Mouse (Mus musculus) G1E (cell line): ENCODE measurements around the gene Iqck. TPM values are rescaled to one million over a fixed set of nuclear protein-coding genes. Genes with fewer than 3 reads are reported as not detected.

Source experiments
- ATAC-seq: 2 replicates; pipeline ENCODE4 v1.8.0; 2016; ENCODE audit warnings: mild to moderate bottlenecking; ENCODE audit not compliant: insufficient number of reproducible peaks, poor library complexity, low FRiP score, severe bottlenecking; ENCODE audit errors: extremely low read depth
- DNase-seq: peaks from one replicate; pipeline ENCODE4 v3.0.0; 2012; ENCODE audit warnings: low spot score
- H3K27me3 ChIP-seq: 2 replicates; pipeline ENCODE4 v1.6.1; 2012; ENCODE audit warnings: mild to moderate bottlenecking, low read length, inconsistent platforms; ENCODE audit not compliant: insufficient read depth
- H3K36me3 ChIP-seq: replicated peaks from 2 replicates; pipeline ENCODE3; 2012; ENCODE audit warnings: mild to moderate bottlenecking, inconsistent platforms
- H3K4me1 ChIP-seq: 2 replicates; pipeline ENCODE4 v1.6.1; 2012; ENCODE audit warnings: low read depth, low read length, inconsistent platforms, mixed read lengths; ENCODE audit not compliant: insufficient read depth
- H3K4me3 ChIP-seq: 2 replicates; pipeline ENCODE4 v1.5.1; 2012; ENCODE audit warnings: low read depth, mild to moderate bottlenecking, inconsistent platforms, low read length, moderate library complexity, mixed read lengths
- H3K9me3 ChIP-seq: replicated peaks from 2 replicates; pipeline ENCODE4 v1.6.1; 2012; ENCODE audit warnings: inconsistent platforms
- CTCF ChIP-seq: IDR thresholded peaks from 2 replicates; pipeline ENCODE4 v1.5.1; 2012; ENCODE audit warnings: low read depth, low read length, inconsistent platforms, mixed read lengths
- GATA1 ChIP-seq: IDR thresholded peaks from 2 replicates; pipeline ENCODE4 v1.6.1; 2012; ENCODE audit warnings: borderline replicate concordance, low read length, inconsistent platforms, mixed read lengths
- GATA2 ChIP-seq: IDR thresholded peaks from 2 replicates; pipeline ENCODE4 v1.6.1; 2012; ENCODE audit warnings: low read depth, low read length, inconsistent platforms, borderline replicate concordance
- POLR2AphosphoS5 ChIP-seq: IDR thresholded peaks from 2 replicates; pipeline ENCODE4 v1.6.1; 2012; ENCODE audit warnings: low read depth, low read length, inconsistent platforms; ENCODE audit not compliant: insufficient replicate concordance
- TAL1 ChIP-seq: conservative IDR thresholded peaks from 2 replicates; pipeline ENCODE4 v1.6.1; 2012; ENCODE audit warnings: low read depth, low read length, inconsistent platforms, mixed read lengths
- polyA plus RNA-seq: library from polyadenylated mRNA; stranded (reverse); fragments of >175 nt; gene quantifications from 2 replicates; pipeline ENCODE4 v1.2.3, GENCODE M21; 2012
- total RNA-seq, 2 experiments: library from RNA; stranded (forward) in 1 of 2; stranded (reverse) in 1 of 2; fragments of 200-1000 nt in 1 of 2; fragments of >200 nt in 1 of 2; fragmentation: Nextera tagmentation in 1 of 2; gene quantifications; 2 replicates each; pipeline ENCODE4 v1.2.3; 2014 to 2017

Gene Iqck
- total and polyA plus RNA-seq, 3 experiments: 0.16 to 1.3 TPM; not detected in 1

DNA sequence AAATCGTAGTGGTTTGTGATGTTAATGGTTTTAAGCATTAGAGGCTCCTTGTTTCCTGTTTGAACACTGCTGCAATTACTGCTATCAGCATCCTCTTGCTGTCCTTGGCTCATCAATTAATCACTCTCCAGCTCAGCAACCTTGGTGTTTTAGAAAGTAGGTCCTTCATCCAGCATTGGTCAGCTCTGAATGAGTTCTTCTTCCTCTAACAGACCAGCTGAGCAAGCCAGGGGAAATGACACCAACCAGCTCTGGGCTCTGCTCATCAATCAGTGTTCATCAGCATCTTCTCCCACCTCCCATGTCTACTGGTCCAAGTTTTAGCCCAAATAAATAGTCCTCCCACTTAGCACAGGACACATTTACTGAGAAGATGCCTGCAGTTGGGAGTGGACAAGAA is 3.1 kb downstream of the Iqck start:
- TF ChIP-seq TAL1: no peak
- Histone ChIP-seq H3K4me1 (peaks cover 26% of the 10 kb centered on the region), H3K36me3 (peaks cover 21% of the 10 kb centered on the region), H3K27me3 (no peaks in the 10 kb centered on the region), H3K4me3 (no peak overlapping the region), H3K9me3 (no peaks in the 10 kb centered on the region)
- DNase-seq (no peak), ATAC-seq (no peak)

DNA sequence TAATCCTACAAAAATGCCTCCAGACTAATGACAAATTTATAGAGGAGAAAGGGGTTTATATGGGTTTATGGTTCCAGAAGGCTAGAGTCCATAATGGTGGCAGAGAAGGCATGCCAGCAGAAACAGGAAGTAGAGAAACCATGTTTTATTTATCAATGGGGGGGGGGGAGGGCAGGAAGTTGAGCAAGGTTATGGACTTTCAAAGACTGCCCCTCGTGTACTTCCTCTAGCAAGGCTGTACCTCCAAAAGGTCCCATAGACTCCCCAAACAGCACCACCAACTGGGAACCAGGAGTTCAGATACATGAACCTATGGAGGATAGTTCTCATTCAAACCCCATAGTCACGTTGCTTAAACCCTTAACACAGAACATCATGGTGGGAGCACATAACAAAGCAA is 9.8 kb downstream of the Iqck start:
- no peak for DNase-seq
- Histone ChIP-seq H3K4me1 (no peaks in the 10 kb centered on the region), H3K27me3 (peaks cover 4% of the 10 kb centered on the region; the same call in 1 of the 2 replicates), H3K36me3 (no peaks in the 10 kb centered on the region), H3K9me3 (no peaks in the 10 kb centered on the region), H3K4me3 (no peak overlapping the region)
- TF ChIP-seq POLR2AphosphoS5 (no peak), GATA1 (no peak), TAL1 (no peak), GATA2 (no peak), CTCF (no peak)
- ATAC-seq: no peak

- Histone ChIP-seq H3K4me3 (no peak overlapping the region), H3K36me3 (no peaks in the 10 kb centered on the region), H3K9me3 (no peaks in the 10 kb centered on the region), H3K4me1 (no peaks in the 10 kb centered on the region), H3K27me3 (peaks cover 17% of the 10 kb centered on the region; the same call in 1 of the 2 replicates)
- ATAC-seq: no peak; the same call in 1 of the 2 replicates
- no peak for TF ChIP-seq GATA2
- no peak for TF ChIP-seq POLR2AphosphoS5
- no peak for TF ChIP-seq GATA1
- DNase-seq: no peak
Observed at GRCm38 (mm10) chr7:118879466-118880029, 24.0 kb downstream of the Iqck start.

DNA sequence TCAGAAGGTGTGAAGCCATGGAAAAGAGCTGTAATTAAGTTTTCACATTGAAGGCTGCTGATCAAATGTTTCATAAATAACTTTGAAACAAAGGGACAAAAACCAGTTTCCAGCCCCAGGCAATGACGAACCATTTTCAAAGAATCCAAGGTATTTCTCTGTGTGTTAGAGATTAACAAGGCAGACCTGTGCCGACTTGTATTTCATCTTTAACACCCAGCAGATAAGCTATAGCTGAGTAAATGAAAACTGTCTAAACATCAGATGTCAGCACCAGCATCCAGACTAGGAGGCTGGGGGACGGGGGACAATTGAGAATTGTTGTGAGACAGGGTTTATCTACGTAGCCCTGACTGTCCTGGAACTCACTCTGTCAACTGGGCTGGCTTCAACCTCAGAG is 28.4 kb downstream of the Iqck start:
- no peak for ATAC-seq
- Histone ChIP-seq H3K9me3 (no peaks in the 10 kb centered on the region), H3K36me3 (no peaks in the 10 kb centered on the region), H3K4me1 (no peaks in the 10 kb centered on the region), H3K27me3 (peaks cover 7% of the 10 kb centered on the region; the same call in 1 of the 2 replicates), H3K4me3 (no peak overlapping the region)
- DNase-seq: no peak
- TF ChIP-seq CTCF (no peak), GATA1 (no peak), TAL1 (no peak), GATA2 (no peak), POLR2AphosphoS5 (no peak)

- ATAC-seq: no peak
- TF ChIP-seq GATA1: no peak
- no peak for TF ChIP-seq POLR2AphosphoS5
- no peak for TF ChIP-seq CTCF
- TF ChIP-seq GATA2: no peak
- TF ChIP-seq TAL1: no peak
- peaks cover 7% of the 10 kb centered on the region; the same call in 1 of the 2 replicates for H3K27me3 ChIP-seq
- H3K4me1 ChIP-seq: no peaks in the 10 kb centered on the region
- H3K9me3 ChIP-seq: no peaks in the 10 kb centered on the region
- no peak for DNase-seq
- no peak overlapping the region for H3K4me3 ChIP-seq
- no peaks in the 10 kb centered on the region for H3K36me3 ChIP-seq
Observed at GRCm38 (mm10) chr7:118884969-118885368, 29.4 kb downstream of the Iqck start.

GRCm38 (mm10) chr7:118887303-118888055 is 31.9 kb downstream of the Iqck start:
- DNase-seq (no peak), ATAC-seq (no peak)
- H3K27me3 ChIP-seq: peaks cover 7% of the 10 kb centered on the region; the same call in 1 of the 2 replicates
- H3K4me3 ChIP-seq: no peak overlapping the region
- H3K4me1 ChIP-seq: no peaks in the 10 kb centered on the region
- H3K36me3 ChIP-seq: no peaks in the 10 kb centered on the region
- H3K9me3 ChIP-seq: no peaks in the 10 kb centered on the region
- no peak for TF ChIP-seq CTCF
- TF ChIP-seq POLR2AphosphoS5: no peak
- no peak for TF ChIP-seq GATA1
- no peak for TF ChIP-seq GATA2
- TF ChIP-seq TAL1: no peak

DNA sequence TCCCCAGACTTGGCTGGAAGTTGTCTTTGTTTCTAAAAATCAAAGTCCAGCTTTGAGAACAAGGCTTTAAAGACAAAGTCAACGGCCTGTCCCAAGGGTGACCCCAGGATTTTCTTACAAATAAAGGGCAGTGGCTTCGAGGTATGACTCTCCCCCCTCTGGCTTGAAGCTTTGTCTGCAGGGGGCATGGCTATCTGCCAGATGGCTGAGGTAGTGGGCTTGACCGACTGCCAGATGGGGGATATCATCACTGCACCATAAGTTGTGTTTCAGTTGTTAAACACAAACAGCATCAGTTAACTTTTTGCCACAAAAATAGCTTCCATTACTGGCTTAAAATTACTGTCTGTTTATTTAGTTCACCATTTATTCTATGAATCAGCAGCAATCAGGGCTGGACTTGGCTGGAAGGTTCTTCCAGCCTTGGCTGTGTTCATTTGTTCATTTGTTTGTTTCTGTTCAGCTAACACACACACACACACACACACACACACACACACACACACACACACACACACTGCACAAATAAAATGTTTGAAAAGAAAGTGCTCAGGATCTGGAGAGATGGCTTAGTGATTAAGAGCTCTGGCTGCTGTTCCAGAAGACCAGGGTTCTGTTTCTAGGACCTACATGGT is 33.6 kb downstream of the Iqck start:
- H3K4me1 ChIP-seq: no peaks in the 10 kb centered on the region
- TF ChIP-seq TAL1 (no peak), GATA2 (no peak)
- no peak overlapping the region for H3K4me3 ChIP-seq
- H3K27me3 ChIP-seq: peaks cover 10% of the 10 kb centered on the region; the same call in 1 of the 2 replicates
- DNase-seq (no peak), ATAC-seq (no peak)
- no peaks in the 10 kb centered on the region for H3K9me3 ChIP-seq
- H3K36me3 ChIP-seq: no peaks in the 10 kb centered on the region
